Mouse (Mus musculus): ENCODE results near the gene Dph2. TPM values are rescaled to one million over a fixed set of nuclear protein-coding genes. Genes with fewer than 3 reads are reported as not detected.

Gene Dph2
- total RNA-seq, 2 experiments from 2014 or later, result 3.1 to 3.2 TPM

GRCm38 (mm10) chr4:117841566-117841965 lies 50.3 kb downstream of the Dph2 start:
- DNase-seq (ENCODE audit: low spot score), result no peak

- DNase-seq (ENCODE audit: low spot score), result no peak
Observed at GRCm38 (mm10) chr4:117840821-117841220, 51.0 kb downstream of the Dph2 start.

DNA sequence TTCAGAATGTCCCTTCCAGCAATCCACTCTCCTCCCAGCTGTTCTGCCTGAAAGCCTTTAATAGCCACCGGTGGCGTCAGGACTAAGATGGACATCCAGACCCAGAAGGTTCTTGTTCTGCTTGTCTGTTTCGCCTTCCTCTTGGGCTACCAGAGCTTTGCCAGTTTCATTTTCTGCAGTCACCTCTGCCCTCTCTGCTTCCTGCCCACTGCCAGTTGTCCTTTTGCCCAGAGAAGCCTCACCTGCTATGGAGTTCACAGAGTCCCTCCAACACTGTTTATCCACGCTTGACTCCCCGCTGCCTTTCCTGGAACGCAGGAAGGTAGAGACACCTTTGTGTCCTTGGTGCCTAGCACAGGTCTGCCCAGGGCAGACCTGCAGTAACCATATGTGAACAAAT lies 52.5 kb downstream of the Dph2 start:
- DNase-seq (ENCODE audit: low spot score), result no peak

Other genes starting within 250 kb of the Dph2 start
- gene Dmap1, start 209.8 kb downstream of the Dph2 start, total RNA-seq (2021), result 10 to 100 TPM; 14.9 to 15.7 TPM
- not detected for gene Gm12845, start 167.6 kb downstream of the Dph2 start, total RNA-seq (2021)
- gene Klf17, start 126.4 kb downstream of the Dph2 start, total RNA-seq (2021), result not detected
- gene Slc6a9, start 57.5 kb downstream of the Dph2 start, total RNA-seq (2021), result 1 to 10 TPM; 5.7 to 6.0 TPM
- under 1 TPM in 1 of 2 experiments, not detected in 1; 0.52 TPM for gene Ccdc24, start 19.5 kb downstream of the Dph2 start, total RNA-seq (2021)
- gene B4galt2, start 8.5 kb downstream of the Dph2 start, total RNA-seq (2021), result 1 to 10 TPM; 1.8 to 2.0 TPM
- 10 to 100 TPM; 82.2 to 83.6 TPM for gene Atp6v0b, start 4.7 kb downstream of the Dph2 start, total RNA-seq (2021)
- gene Ipo13, start 23.0 kb upstream of the Dph2 start, total RNA-seq (2021), result 100 to 1,000 TPM; 262 to 289 TPM
- under 1 TPM; 0.19 to 0.27 TPM for gene Artn, start 37.7 kb upstream of the Dph2 start, total RNA-seq (2021)
- gene St3gal3, start 242.9 kb upstream of the Dph2 start, total RNA-seq (2021), result 10 to 100 TPM; 70.4 to 73.6 TPM